Mouse (Mus musculus) layer of hippocampus, postnatal 14 days (tissue): ENCODE measurements around the gene Arrdc2. TPM values are rescaled to one million over a fixed set of nuclear protein-coding genes. Genes with fewer than 3 reads are reported as not detected.

Experiments used
- DNase-seq, 2 experiments: peaks; one replicate each; pipeline ENCODE4 v3.0.0; 2021 to 2022; ENCODE audit warnings: low spot score in 2 of 2, mixed read lengths in 1 of 2
- total RNA-seq, 2 experiments: library from RNA; stranded (reverse); gene quantifications; 2 replicates each; pipeline ENCODE4 v1.2.3; 2021

Gene Arrdc2
- total RNA-seq, 2 experiments from 2014 or later, result 23.3 to 24.5 TPM

- DNase-seq, result peak; percentile 100
Measured at GRCm38 (mm10) chr8:70865350-70866000, 26.0 kb upstream of the Arrdc2 start.

GRCm38 (mm10) chr8:70864712-70865221 lies 25.2 kb upstream of the Arrdc2 start:
- no peak for DNase-seq

- no peak for DNase-seq
Measured at GRCm38 (mm10) chr8:70863956-70864711, 24.6 kb upstream of the Arrdc2 start.

GRCm38 (mm10) chr8:70862824-70863641 lies 23.5 kb upstream of the Arrdc2 start, which contains the start of gene Kcnn1:
TSS of gene Kcnn1 (minus strand) at chr8:70863258.
- DNase-seq, result no peak

- no peak for DNase-seq
Measured at GRCm38 (mm10) chr8:70857516-70857915, 18.0 kb upstream of the Arrdc2 start.

- peak in 1 of 2 experiments; percentile 82 for DNase-seq
Measured at GRCm38 (mm10) chr8:70856541-70857197, 17.1 kb upstream of the Arrdc2 start.

GRCm38 (mm10) chr8:70856028-70856427 lies 16.5 kb upstream of the Arrdc2 start:
- DNase-seq, result no peak

GRCm38 (mm10) chr8:70853863-70854262 lies 14.3 kb upstream of the Arrdc2 start:
- DNase-seq, result no peak

- no peak for DNase-seq
Measured at GRCm38 (mm10) chr8:70852595-70853231, 13.2 kb upstream of the Arrdc2 start.

- no peak for DNase-seq
Measured at GRCm38 (mm10) chr8:70851837-70852236, 12.3 kb upstream of the Arrdc2 start.

GRCm38 (mm10) chr8:70850947-70851346 lies 11.4 kb upstream of the Arrdc2 start:
- no peak for DNase-seq

GRCm38 (mm10) chr8:70850132-70850845 lies 10.8 kb upstream of the Arrdc2 start:
- no peak for DNase-seq

- no peak for DNase-seq
Measured at GRCm38 (mm10) chr8:70849333-70849990, 9.9 kb upstream of the Arrdc2 start.

- no peak for DNase-seq
Measured at GRCm38 (mm10) chr8:70846371-70847154, 7.0 kb upstream of the Arrdc2 start.

GRCm38 (mm10) chr8:70845108-70845507 lies 5.6 kb upstream of the Arrdc2 start:
- DNase-seq, result no peak

- DNase-seq, result peak; percentile 87 to 90
Measured at GRCm38 (mm10) chr8:70844523-70844922, 5.0 kb upstream of the Arrdc2 start.

- no peak for DNase-seq
Measured at GRCm38 (mm10) chr8:70843941-70844340, 4.4 kb upstream of the Arrdc2 start.

- DNase-seq, result no peak
Measured at GRCm38 (mm10) chr8:70843214-70843773, 3.8 kb upstream of the Arrdc2 start.
